Mouse (Mus musculus) macrophage (primary cell): ENCODE data around the gene Spaca6. TPM values are rescaled to one million over a fixed set of nuclear protein-coding genes. Genes with fewer than 3 reads are reported as not detected.
A peak's percentile ranks its signal among the peaks of the same experiment; 100 is the strongest.

Experiments used
- H3K27ac ChIP-seq: fragments of 350-480 bp; formaldehyde crosslinking; 2 replicates; pipeline ENCODE4 v1.9.0; 2021
- H3K36me3 ChIP-seq: fragments of 350-480 bp; formaldehyde crosslinking; 2 replicates; pipeline ENCODE4 v1.9.0; 2021; ENCODE audit errors: inconsistent target
- H3K4me3 ChIP-seq: fragments of 350-480 bp; formaldehyde crosslinking; 2 replicates; pipeline ENCODE4 v1.9.0; 2021; ENCODE audit errors: inconsistent target
- H3K79me2 ChIP-seq: fragments of 350-480 bp; formaldehyde crosslinking; 2 replicates; pipeline ENCODE4 v1.9.0; 2021; ENCODE audit errors: inconsistent target
- WGBS: methylation state at CpG from one replicate; pipeline ENCODE4 v1.1.7; 2026; ENCODE audit warnings: inconsistent platforms; ENCODE audit not compliant: missing documents; 5-methylcytosine and 5-hydroxymethylcytosine counted together
- polyA plus RNA-seq: library from polyadenylated mRNA; stranded (reverse); fragments of 250-400 nt; gene quantifications from 3 replicates; pipeline ENCODE4 v1.2.4, GENCODE M21; 2018; ENCODE audit warnings: inconsistent platforms

The Spaca6 gene
- polyA plus RNA-seq, 1 experiment from 2014 or later, result 0.86 TPM

DNA sequence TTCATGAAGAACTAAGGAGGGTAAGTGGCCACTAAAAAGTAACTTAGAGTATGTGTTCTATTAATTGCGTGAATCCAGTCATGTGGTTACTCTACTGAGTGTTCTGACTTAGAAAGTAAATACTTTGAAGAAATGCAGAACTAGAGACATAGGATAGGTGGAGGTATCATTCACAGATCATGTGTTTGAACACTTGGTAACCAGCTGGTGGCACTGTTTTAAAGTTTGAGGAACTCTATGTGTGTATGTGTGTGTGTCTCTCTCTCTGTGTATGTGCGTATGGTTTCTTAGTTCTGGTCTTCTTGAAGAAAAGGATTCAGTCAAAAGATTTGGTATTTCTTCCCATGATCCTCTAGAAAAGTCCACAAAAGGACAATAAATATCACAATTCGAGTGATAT, 33.2 kb downstream of the Spaca6 start:
- 50% methylated on average over 1 of the region's 3 CpGs for WGBS
- Histone ChIP-seq H3K27ac (no peak overlapping the region), H3K79me2 (no peaks in the 10 kb centered on the region), H3K4me3 (no peak overlapping the region), H3K36me3 (no peaks in the 10 kb centered on the region)

DNA sequence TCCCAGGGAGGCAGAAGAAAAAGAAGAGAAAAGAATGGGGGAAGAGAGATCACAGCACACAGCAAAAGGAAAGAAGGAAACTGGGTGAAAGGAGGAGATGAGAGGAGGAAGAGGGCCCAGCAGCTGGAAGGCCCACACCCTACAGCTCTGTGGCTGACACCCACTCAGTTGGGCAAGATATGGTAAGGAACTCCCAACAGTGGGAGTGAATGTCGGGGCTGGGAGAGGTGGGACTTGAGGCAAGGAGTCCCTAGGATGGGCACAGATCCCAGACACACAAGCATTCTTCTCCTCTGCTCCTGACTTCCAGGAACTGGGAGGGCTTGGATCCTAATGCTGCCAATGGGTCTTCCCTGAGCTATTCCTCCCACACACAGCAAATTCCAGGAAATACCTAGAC, 35.4 kb downstream of the Spaca6 start:
- Histone ChIP-seq H3K27ac (no peak overlapping the region), H3K4me3 (no peak overlapping the region), H3K79me2 (no peaks in the 10 kb centered on the region), H3K36me3 (no peaks in the 10 kb centered on the region)
- WGBS, result 43% methylated on average over 1 of the region's 1 CpGs

DNA sequence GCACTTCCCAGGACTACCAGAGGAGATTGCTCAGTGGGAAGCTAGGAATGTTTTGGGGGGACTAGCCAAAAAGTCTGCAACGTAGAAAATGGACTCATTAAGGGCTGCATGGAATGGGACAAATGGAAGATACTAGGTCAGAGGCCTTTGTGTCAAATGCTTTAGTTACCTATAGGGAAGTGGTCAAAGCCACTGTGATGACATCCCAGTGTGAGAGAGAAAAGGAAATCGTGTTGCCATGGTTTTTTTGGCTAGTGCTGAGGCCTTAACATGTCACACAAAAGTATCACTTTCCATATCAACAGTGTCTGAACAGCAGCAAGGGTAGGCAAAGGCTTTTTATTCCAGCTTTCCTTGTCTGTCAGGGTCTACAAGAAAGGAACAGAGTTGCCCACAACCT, 38.2 kb downstream of the Spaca6 start:
- Histone ChIP-seq H3K36me3 (no peaks in the 10 kb centered on the region), H3K27ac (0 out of 2 replicates have a peak overlapping the region, but pooled peaks have one; percentile 17), H3K4me3 (no peak overlapping the region), H3K79me2 (no peaks in the 10 kb centered on the region)
- 54% methylated on average over 2 of the region's 2 CpGs for WGBS

DNA sequence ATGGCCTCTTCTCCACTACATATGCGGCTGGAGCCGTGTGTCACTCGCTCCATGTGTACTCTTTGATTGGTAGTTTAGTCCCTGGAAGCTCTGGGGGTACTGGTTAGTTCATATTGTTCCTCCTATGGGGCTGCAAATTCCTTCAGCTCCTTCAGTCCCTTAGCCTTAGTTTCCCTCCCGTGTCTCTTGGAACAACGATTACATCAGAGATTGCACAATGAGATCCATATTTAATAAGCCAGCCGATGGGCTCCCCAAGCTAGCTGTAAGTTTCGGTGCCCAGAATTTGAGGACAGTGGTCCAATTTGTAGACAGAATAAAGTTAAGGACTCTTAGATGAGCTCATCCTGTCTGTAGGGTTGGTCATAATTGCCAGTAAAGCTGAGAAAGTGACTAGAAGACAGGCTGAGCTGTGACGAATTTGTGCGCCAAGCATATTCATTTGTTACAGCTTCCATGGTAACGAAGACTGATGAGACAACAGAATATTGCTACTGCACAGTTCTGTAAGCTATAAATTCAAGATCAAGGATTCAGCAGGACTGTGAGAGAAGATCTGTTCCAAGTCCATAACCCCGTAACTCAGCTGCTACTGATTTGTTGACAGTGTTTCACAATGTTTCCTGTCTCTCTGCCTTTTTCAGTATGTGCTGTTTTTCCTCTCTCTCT, 40.0 kb downstream of the Spaca6 start:
- Histone ChIP-seq H3K27ac (peak overlapping the region; percentile 54), H3K36me3 (no peaks in the 10 kb centered on the region), H3K4me3 (no peak overlapping the region), H3K79me2 (no peaks in the 10 kb centered on the region)
- 56% methylated on average over 11 of the region's 11 CpGs for WGBS

DNA sequence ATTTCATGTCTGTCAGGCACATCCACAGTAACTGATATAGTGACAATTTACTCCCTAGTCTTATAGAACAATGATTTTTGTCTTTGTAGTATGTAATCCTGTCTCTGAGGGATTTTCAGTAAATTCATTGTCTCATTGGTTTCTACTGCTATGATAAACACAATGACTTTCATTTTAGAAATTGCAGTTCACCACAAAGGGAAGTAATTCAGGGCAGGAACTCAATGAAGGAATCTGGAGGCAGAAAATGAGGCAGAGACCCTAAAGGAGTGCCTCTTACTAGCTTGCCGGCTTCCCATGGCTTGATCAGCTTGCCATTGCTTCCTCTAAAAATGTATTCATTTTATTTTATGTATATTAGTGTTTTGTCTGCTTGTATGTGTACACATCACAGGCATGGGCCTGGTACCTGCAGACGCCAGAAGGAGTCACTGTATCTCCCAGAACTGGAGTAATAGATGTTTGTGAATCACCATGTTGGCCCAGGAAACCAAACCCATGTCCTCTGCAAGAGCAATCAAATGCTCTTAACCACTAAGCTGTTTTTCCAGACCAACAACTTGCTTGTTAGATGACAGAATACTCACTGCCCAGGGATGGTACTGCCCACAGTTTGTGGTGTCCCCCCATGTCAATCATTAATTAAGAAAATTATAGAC, 44.1 kb downstream of the Spaca6 start:
- no peaks in the 10 kb centered on the region for H3K36me3 ChIP-seq
- no peaks in the 10 kb centered on the region for H3K79me2 ChIP-seq
- peak overlapping the region; percentile 90 for H3K27ac ChIP-seq
- H3K4me3 ChIP-seq, result no peak overlapping the region
- 15% methylated on average over 2 of the region's 2 CpGs for WGBS

DNA sequence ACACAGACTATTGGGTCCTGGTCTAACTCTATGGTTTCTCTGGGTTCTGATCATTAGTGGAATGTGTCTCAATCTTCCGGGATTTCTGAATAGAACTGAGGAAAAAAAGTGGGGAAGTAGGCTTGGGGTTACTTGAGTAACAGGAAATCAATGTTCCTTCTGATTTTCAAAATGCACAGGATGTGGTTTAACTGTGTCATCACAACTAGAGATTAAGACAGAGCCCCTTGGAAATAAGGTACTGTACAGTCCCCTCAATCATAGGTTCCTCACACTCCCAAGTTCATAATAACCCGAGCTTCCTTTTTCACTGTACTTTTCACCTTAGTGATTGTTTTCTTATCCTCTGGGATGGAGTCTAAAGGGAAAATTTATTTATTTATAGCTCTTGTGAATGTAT, 44.7 kb downstream of the Spaca6 start:
- no peaks in the 10 kb centered on the region for H3K79me2 ChIP-seq
- no peak overlapping the region for H3K4me3 ChIP-seq
- WGBS, result 0% methylated on average over 2 of the region's 2 CpGs
- peak overlapping the region; percentile 90 for H3K27ac ChIP-seq
- H3K36me3 ChIP-seq, result no peaks in the 10 kb centered on the region

DNA sequence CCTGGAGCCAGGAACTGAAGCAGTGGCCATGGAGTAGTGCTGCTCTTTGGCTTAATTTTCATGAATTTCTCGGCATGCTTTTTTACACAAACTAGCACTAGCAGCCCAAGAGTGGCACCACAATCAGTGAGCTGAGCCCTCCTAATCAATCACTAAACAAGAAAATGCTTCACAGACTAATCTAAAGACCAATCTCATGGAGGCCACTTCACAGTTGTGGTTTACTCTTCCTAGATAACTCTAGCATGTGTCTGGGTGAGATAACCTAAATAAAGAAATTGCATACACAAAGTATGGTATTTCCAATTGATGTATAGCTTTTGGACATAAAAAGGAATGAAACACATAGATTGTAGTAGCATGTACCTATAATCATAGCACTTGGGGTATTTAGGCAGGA, 52.4 kb downstream of the Spaca6 start:
- H3K79me2 ChIP-seq, result no peaks in the 10 kb centered on the region
- no peak overlapping the region for H3K27ac ChIP-seq
- H3K4me3 ChIP-seq, result no peak overlapping the region
- no peaks in the 10 kb centered on the region for H3K36me3 ChIP-seq
- WGBS, result 100% methylated on average over 1 of the region's 1 CpGs

DNA sequence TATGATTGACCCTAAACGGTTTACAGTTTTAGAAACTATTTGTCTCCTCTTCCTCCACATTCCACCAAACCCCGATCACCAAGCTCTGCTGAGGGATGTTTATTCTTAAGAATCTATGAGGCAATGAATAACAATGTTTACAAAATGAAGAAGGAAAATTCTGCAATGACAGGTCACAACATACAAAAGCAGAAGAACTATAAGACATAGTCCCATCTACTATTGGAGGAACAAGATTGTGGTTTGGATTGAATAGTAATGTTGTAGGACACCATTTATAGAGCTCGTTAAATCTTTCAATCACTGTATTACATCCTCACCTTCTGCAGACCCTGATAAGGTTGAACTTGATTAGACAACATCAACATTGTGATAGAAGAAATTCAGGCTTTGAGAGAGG, 55.7 kb downstream of the Spaca6 start:
- Histone ChIP-seq H3K27ac (no peak overlapping the region), H3K79me2 (no peaks in the 10 kb centered on the region), H3K36me3 (no peaks in the 10 kb centered on the region), H3K4me3 (no peak overlapping the region)
- 87% methylated on average over 3 of the region's 3 CpGs for WGBS

DNA sequence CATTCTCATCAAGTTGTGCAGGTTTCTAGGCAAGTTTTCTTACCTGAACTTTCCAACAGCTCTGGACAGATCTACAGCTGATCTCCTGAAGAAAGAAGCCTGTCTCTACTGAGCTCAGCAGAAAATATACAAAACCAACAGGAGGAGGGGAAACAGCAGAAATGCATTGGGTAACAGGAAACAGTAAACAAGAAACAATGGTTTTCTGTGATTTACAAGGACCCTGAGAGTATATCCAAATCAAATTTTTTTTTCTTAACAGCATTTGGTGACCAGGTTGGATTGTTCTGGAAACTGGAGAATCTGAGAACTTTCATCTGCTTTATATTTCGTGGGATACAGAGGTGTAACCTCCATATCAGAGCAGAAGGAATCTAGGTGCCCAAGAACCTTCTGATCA, 56.9 kb downstream of the Spaca6 start, which contains the start of gene Fpr1:
TSS of gene Fpr1 (minus strand) at position 101 of the 400 bp plus-strand sequence.
- Histone ChIP-seq H3K79me2 (no peaks in the 10 kb centered on the region), H3K4me3 (no peak within 1 kb of the TSS), H3K27ac (no peak within 1 kb of the TSS), H3K36me3 (no peaks in the 10 kb centered on the region)
- WGBS, result 95% methylated on average over 1 of the region's 1 CpGs

DNA sequence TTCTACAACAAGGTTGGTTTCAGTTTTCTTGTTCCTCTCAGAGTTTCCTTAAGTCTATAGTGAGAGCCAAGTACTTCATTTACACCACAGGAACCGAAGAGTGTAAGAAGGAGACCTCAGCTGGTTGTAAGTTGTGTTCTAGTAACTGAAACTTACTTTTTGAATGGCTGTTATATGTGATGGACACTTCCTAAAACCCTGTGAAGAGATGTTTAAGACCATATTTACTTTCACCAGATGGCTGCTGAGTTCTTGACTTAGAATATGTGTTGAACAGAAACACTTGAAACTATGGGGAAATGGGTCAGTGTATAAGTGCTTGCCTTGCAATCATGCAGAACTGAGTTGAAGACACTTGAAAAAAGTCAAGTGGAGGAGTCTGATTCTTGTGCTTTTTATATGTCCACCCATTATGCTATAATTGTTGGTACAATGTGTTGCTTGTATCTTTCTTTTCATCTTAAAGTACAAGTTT, 60.9 kb downstream of the Spaca6 start, which contains the start of the genes Fpr2 and Fpr3:
TSS of gene Fpr2 (plus strand) at position 51 of the 475 bp plus-strand sequence.
TSS of gene Fpr3 (plus strand) at position 79 of the 475 bp plus-strand sequence.
- WGBS, result 10% methylated on average over 1 of the region's 1 CpGs

DNA sequence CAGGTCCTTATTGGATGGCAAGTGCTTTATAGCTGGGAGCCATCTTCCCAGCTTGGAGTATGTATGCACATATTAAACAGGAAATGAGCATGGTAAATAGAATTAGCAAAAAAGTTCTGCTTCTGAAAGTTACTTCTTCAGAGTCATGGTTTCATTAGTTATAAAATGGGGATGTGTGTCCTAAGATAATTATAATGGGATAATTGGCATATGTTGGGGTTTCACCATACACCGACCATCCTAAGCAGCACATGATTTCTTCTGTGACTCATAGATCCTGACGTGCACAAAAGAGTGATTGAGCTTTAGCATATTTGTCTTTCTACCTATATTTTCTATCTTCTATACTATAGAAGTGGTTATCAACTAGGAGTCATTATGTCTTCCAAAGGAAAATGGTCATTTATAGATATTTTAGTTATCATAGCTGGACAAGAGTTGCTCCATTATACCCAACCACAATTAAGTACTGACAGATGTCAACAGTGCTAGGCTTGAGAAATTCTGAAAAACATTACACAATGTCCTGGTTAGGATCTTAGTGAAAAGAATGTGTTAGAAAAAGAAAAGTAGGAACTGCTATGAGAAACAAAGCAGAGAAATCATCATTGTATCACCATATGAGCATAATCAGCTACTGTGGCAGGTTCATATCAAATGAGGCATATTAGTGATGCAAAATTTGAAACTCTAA, 62.9 kb downstream of the Spaca6 start:
- Histone ChIP-seq H3K4me3 (no peak overlapping the region), H3K36me3 (no peaks in the 10 kb centered on the region), H3K27ac (no peak overlapping the region), H3K79me2 (no peaks in the 10 kb centered on the region)
- 25% methylated on average over 2 of the region's 2 CpGs for WGBS

More for the DNA sequence above, 60.9 kb downstream of the Spaca6 start, which contains the start of the genes Fpr2 and Fpr3:
- Histone ChIP-seq H3K79me2 (no peaks in the 10 kb centered on the region), H3K27ac (no peak within 1 kb of the TSS), H3K4me3 (no peak within 1 kb of the TSS), H3K36me3 (no peaks in the 10 kb centered on the region)

Other genes with a start within 250 kb of the Spaca6 start
- 22.3 to 28.6 TPM (median 28.3 TPM) in 3 replicates for gene Lnpep, start 202.1 kb upstream of the Spaca6 start, polyA plus RNA-seq
- gene Vmn2r90, start 123.4 kb upstream of the Spaca6 start, polyA plus RNA-seq, result not detected in 3 replicates
- not detected in 3 replicates for gene Has1, start 28.0 kb downstream of the Spaca6 start, polyA plus RNA-seq
- 1.2 to 2.3 TPM (median 2.2 TPM) in 3 replicates for gene Fpr1, start 56.8 kb downstream of the Spaca6 start, polyA plus RNA-seq
- 1.1 to 6.3 TPM (median 2.6 TPM) in 3 replicates for gene Fpr2, start 60.7 kb downstream of the Spaca6 start, polyA plus RNA-seq
- gene Fpr3, start 60.7 kb downstream of the Spaca6 start, polyA plus RNA-seq, result not detected in 3 replicates
- gene Fpr-rs4, start 194.6 kb downstream of the Spaca6 start, polyA plus RNA-seq, result not detected in 3 replicates
- gene Vmn2r124, start 222.3 kb downstream of the Spaca6 start, polyA plus RNA-seq, result not detected in 3 replicates